Mouse (Mus musculus): ENCODE measurements at regions not wholly inside any gene's neighbourhood (a gene's known extent, or its start where the extent isn't known, plus 50 kb on each side); places are given as distances from the start of the nearest gene placed in this dataset.
"Not testable (repeated sequence)": the region's sequence is repeated elsewhere in the genome, so short reads cannot be mapped to it uniquely, and the experiment has no call there.

DNA sequence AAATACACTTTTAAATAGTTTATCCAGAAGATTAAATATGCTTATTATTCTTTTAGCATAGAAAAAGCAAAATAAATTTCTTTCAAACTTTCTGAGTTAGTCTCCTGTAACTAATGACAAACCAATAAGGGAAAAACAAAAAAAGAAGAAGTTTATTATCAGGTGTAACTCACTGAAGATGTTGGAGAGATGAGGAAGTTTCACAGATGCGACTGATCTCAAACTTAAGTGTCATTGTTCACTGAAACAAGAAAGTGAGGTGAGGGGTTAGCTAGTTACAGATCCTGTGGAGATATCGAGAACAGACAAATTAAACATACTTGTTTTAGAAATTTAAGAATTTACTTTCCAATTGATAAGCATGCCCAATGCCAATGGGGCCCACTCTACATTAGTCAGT lies 199.2 kb downstream of the Wdr20rt start:
- Histone ChIP-seq H3K4me2 (no peak overlapping the region), H3K4me3 (no peak overlapping the region), H3K27me3 (replicated peaks) (no peaks in the 10 kb centered on the region), H3K9ac (no peak overlapping the region), H3K36me3 (no peaks in the 10 kb centered on the region), H3K4me1 (replicated peaks) (no peaks in the 10 kb centered on the region), H3K27ac (ENCODE audit: poor library complexity, severe bottlenecking) (no peak overlapping the region), H3K9me3 (replicated peaks) (no peaks in the 10 kb centered on the region)
- ATAC-seq (ENCODE audit: insufficient number of reproducible peaks, low FRiP score), result no peak
- 95% methylated on average over 2 of the region's 2 CpGs for WGBS

DNA sequence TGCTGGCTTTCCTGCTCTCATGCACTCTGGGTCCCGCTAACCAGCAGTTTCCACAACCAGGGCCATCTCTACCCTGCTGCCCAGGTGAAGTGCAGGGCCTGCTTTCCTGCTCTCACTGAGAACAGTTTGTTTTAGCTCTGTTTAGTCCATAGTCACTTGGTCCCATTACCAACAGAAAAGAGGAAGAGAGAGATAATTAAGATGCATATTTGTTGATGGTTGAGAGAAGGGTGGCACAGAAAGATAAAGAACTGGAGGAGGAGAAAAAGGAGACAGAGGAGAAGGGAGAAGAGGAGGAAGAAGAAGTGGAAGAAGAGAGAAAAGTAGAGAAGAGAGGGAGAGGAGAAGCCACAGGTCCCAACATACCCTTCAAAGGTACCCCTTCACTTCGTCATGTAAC lies 200.1 kb downstream of the Wdr20rt start:
- no peak overlapping the region for H3K4me3 ChIP-seq
- H3K4me1 ChIP-seq (replicated peaks), result no peaks in the 10 kb centered on the region
- no peaks in the 10 kb centered on the region for H3K36me3 ChIP-seq
- ATAC-seq (ENCODE audit: insufficient number of reproducible peaks, low FRiP score), result no peak
- H3K9me3 ChIP-seq (replicated peaks), result no peaks in the 10 kb centered on the region
- H3K4me2 ChIP-seq, result no peak overlapping the region
- no peak overlapping the region for H3K9ac ChIP-seq
- no peaks in the 10 kb centered on the region for H3K27me3 ChIP-seq (replicated peaks)
- no peak overlapping the region for H3K27ac ChIP-seq (ENCODE audit: poor library complexity, severe bottlenecking)
- 89% methylated on average over 2 of the region's 2 CpGs for WGBS

DNA sequence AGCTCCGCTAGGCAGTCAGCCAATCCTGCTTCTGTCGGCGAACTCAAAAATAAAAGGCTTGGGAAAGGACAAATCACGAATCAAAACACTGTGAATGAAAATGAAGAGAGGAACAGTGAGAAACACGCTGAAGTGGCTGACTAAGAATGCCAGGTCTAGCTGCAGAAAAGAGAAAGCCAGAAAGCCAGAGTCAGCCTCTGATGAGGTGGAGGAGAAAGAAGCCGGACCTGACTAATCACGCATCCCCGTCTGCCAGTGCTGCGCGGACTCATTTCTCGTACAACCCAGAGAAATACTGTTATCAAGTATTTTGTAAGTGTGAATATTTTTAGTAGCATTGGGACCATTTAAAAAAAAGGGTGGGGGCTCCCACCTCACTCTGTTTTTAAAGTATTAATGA lies 201.6 kb downstream of the Wdr20rt start:
- 66% methylated on average over 11 of the region's 11 CpGs for WGBS
- ATAC-seq (ENCODE audit: insufficient number of reproducible peaks, low FRiP score), result no peak
- no peaks in the 10 kb centered on the region for H3K36me3 ChIP-seq
- no peaks in the 10 kb centered on the region for H3K4me1 ChIP-seq (replicated peaks)
- H3K27me3 ChIP-seq (replicated peaks), result no peaks in the 10 kb centered on the region
- H3K4me3 ChIP-seq, result no peak overlapping the region
- H3K9ac ChIP-seq, result no peak overlapping the region
- H3K9me3 ChIP-seq (replicated peaks), result no peaks in the 10 kb centered on the region
- H3K27ac ChIP-seq (ENCODE audit: poor library complexity, severe bottlenecking), result no peak overlapping the region
- H3K4me2 ChIP-seq, result no peak overlapping the region

DNA sequence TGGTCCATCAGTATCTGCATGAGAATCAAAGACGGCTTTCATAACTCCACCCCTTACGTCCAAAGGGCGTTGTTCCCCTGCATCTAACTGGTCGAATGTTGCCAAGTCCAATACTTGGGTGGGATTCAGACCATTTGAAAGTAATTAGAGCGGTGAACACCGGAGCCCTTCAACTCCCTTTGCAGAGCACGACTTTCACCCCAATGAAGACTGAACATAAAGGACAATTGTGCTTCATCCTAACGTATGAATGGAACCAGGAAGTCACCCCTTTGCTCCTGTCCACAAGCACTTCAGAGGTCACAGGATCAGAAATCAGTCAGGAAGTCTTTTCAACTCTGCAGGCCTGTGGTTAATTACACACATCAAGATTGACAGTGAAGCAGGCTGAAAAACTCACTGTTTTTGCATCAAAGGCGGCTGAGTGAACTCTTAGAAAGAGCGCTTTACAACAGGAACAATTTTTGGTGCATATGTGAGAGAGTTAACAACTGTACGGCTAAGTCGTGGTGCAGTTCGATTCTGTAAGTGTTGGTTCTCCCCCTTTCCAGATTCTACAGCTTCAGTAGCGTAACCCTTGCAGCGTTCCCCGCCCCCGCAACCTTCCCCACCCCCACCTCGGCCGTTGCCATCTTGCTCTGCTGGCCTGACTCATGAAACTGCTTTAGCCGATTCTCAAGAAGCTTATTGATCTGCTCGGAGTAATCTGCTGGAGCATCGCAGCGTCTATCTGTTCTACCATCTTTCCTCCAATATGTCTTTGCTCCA lies 203.1 kb downstream of the Wdr20rt start:
- no peak for ATAC-seq (ENCODE audit: insufficient number of reproducible peaks, low FRiP score)
- H3K27ac ChIP-seq (ENCODE audit: poor library complexity, severe bottlenecking), result no peak overlapping the region
- no peaks in the 10 kb centered on the region for H3K9me3 ChIP-seq (replicated peaks)
- WGBS, result 62% methylated on average over 23 of the region's 23 CpGs
- H3K4me2 ChIP-seq, result peak overlapping the region; percentile 16; the same call in 1 of the 2 replicates
- no peaks in the 10 kb centered on the region for H3K4me1 ChIP-seq (replicated peaks)
- no peak overlapping the region for H3K9ac ChIP-seq
- no peaks in the 10 kb centered on the region for H3K36me3 ChIP-seq
- no peak overlapping the region for H3K4me3 ChIP-seq
- H3K27me3 ChIP-seq (replicated peaks), result no peaks in the 10 kb centered on the region

DNA sequence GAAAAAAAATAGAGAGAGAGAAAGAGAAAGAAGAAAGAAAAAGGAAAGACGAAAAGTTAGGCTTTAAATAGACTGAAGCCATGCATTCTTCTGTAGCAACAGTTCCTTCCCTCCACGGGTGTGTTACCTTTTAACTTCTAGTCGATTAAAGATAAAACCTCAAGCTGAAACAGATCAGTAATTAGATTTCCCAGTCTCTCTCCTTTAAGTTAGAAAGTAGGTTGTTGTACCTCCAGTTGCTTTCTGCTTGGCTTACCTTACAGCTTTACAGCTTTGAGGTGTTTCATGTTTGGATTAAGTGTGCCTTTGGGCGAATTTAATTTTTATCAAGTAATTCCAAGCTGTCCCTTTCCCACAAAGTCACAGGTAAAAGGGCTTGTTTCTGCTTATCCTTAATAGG lies 225.5 kb downstream of the Wdr20rt start:
- Histone ChIP-seq H3K4me2 (no peak overlapping the region), H3K4me3 (no peak overlapping the region), H3K27me3 (replicated peaks) (no peaks in the 10 kb centered on the region), H3K9me3 (replicated peaks) (no peaks in the 10 kb centered on the region), H3K27ac (ENCODE audit: poor library complexity, severe bottlenecking) (no peak overlapping the region), H3K36me3 (no peaks in the 10 kb centered on the region), H3K4me1 (replicated peaks) (no peaks in the 10 kb centered on the region), H3K9ac (no peak overlapping the region)
- 65% methylated on average over 4 of the region's 4 CpGs for WGBS
- ATAC-seq (ENCODE audit: insufficient number of reproducible peaks, low FRiP score), result no peak

DNA sequence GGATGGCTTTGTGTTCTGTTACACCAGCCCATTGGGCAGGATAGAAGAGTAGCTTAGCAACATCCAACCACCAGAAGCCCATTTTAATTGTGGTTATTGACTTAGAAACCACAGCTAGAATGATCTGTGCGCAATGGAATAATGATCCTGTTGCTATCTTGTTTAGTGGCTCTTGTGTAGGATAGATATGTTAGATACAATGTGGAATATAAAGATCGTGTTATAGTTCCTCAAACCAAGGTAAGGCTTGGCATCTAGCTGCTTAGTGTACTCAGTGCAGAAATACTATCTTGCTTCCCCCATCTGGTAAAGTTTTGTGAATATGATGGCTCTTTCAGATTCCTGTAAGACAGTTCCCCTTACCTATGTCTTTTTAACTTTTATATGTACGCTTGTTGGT lies 230.4 kb downstream of the Wdr20rt start:
- Histone ChIP-seq H3K4me2 (no peak overlapping the region), H3K27ac (ENCODE audit: poor library complexity, severe bottlenecking) (no peak overlapping the region), H3K27me3 (replicated peaks) (no peaks in the 10 kb centered on the region), H3K36me3 (no peaks in the 10 kb centered on the region), H3K9ac (no peak overlapping the region), H3K4me1 (replicated peaks) (no peaks in the 10 kb centered on the region), H3K9me3 (replicated peaks) (no peaks in the 10 kb centered on the region), H3K4me3 (no peak overlapping the region)
- 84% methylated on average over 3 of the region's 3 CpGs for WGBS
- ATAC-seq (ENCODE audit: insufficient number of reproducible peaks, low FRiP score), result no peak

DNA sequence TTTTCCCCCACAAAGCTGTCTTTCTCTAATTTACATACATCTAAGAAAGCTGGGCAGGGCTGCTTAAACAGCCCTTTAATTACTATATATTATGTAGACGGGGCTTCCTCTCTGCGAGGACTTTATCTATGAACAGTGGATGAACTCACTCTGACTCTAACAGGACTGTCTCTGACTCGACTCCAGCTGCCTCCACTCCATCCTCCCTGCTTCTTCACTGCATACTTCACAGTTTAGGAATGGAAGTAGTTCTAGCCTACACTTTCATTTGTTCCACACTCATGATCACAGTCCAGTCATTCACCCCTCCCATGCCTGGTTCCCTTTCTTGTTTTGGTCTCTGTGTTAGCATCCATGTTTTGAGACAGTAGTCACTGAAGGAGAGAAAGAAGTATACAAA lies 231.6 kb downstream of the Wdr20rt start:
- Histone ChIP-seq H3K9me3 (replicated peaks) (no peaks in the 10 kb centered on the region), H3K4me2 (no peak overlapping the region), H3K4me1 (replicated peaks) (no peaks in the 10 kb centered on the region), H3K27me3 (replicated peaks) (no peaks in the 10 kb centered on the region), H3K4me3 (no peak overlapping the region), H3K36me3 (no peaks in the 10 kb centered on the region), H3K9ac (no peak overlapping the region), H3K27ac (ENCODE audit: poor library complexity, severe bottlenecking) (no peak overlapping the region)
- WGBS, result 54% methylated on average over 3 of the region's 3 CpGs
- no peak for ATAC-seq (ENCODE audit: insufficient number of reproducible peaks, low FRiP score)

DNA sequence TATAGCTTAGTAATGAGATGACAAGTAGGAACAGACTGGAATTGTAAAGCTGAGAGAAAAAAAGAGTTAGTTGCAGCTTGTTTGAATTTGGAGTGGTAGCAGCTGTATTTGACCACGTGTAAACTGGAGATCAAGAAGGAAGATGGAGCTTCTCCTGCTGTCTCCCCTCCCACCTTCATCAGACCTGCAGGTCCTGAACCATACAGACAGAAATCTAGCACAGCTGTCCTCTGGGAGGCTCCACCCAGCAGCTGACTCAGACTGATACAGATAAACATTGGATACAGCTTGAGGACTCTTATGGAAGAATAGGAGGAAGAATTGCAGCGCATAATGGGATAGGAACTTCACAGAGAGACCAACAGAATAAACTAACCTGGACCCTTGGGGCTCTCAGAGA lies 238.9 kb downstream of the Wdr20rt start:
- H3K9me3 ChIP-seq (replicated peaks), result no peaks in the 10 kb centered on the region
- ATAC-seq (ENCODE audit: insufficient number of reproducible peaks, low FRiP score), result no peak
- no peaks in the 10 kb centered on the region for H3K36me3 ChIP-seq
- H3K27me3 ChIP-seq (replicated peaks), result no peaks in the 10 kb centered on the region
- no peak overlapping the region for H3K27ac ChIP-seq (ENCODE audit: poor library complexity, severe bottlenecking)
- WGBS, result 53% methylated on average over 2 of the region's 2 CpGs
- no peaks in the 10 kb centered on the region for H3K4me1 ChIP-seq (replicated peaks)
- no peak overlapping the region for H3K4me3 ChIP-seq
- no peak overlapping the region for H3K4me2 ChIP-seq
- H3K9ac ChIP-seq, result no peak overlapping the region

DNA sequence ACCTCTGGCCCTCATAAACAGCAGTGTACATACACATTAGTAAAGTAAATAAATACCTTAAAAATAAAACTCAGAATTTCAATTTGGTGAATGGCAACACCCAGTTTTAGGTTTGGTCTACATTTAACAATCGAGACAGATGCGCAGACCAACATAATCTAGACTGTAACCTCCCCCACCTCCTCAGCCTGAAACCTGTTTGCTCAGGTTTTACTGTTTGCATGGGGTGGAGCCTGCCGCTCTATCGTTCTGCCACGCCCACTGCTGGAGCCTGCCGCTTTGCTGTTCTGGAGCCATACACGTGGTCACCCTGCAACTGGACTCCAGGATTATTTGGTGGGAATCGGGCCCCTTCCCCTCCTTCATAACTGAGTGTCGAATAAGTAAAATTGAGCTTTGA lies 253.4 kb downstream of the Wdr20rt start:
- WGBS, result 44% methylated on average over 9 of the region's 9 CpGs
- not testable (repeated sequence) for H3K27me3 ChIP-seq (replicated peaks); ATAC-seq (ENCODE audit: insufficient number of reproducible peaks, low FRiP score); H3K36me3 ChIP-seq; H3K4me1 ChIP-seq (replicated peaks); H3K9me3 ChIP-seq (replicated peaks); H3K9ac ChIP-seq; H3K4me3 ChIP-seq; H3K27ac ChIP-seq (ENCODE audit: poor library complexity, severe bottlenecking); H3K4me2 ChIP-seq

DNA sequence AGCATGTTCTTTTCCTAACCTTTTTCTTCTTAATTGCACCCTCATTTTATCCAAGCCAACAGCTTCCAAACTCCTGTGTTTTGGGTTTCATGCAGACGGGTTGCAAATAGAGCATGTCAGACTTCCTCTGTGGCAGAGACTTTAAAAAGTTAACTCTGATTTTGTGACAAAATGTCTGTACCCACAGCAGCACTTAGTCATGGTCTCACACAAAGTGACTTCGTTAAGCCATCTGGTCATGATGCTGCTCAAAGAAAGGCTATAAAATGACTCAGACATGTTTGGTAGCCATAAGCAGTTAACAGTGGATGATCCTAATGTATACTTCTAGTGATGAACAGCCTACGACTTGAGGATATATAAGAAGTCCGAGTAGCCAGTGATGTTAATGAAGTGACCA lies 255.5 kb downstream of the Wdr20rt start:
- Histone ChIP-seq H3K27me3 (replicated peaks) (no peaks in the 10 kb centered on the region), H3K9me3 (replicated peaks) (no peaks in the 10 kb centered on the region), H3K9ac (no peak overlapping the region), H3K4me2 (no peak overlapping the region), H3K4me1 (replicated peaks) (no peaks in the 10 kb centered on the region), H3K36me3 (no peaks in the 10 kb centered on the region), H3K4me3 (no peak overlapping the region), H3K27ac (ENCODE audit: poor library complexity, severe bottlenecking) (no peak overlapping the region)
- 82% methylated on average over 4 of the region's 4 CpGs for WGBS
- no peak for ATAC-seq (ENCODE audit: insufficient number of reproducible peaks, low FRiP score)

DNA sequence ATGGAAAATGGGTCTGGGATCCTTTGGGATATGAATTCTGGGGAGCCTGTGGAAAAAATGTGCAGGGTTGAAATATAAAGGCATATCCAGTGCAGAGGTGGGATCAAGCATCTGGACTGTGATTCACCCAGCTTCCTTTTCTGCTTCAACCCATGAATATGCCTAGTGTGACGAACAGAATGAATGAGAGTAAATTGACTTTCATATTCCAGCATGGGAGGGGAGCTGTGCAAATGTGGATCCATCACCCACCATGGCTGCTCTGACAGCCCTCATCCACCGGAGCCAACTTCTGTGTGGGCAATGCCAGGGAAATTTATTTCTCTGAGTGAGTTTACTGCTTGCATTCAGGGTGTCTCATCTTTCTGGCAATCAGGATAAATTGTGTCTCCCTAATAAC lies 265.8 kb downstream of the Wdr20rt start:
- no peak overlapping the region for H3K4me2 ChIP-seq
- no peaks in the 10 kb centered on the region for H3K36me3 ChIP-seq
- no peak overlapping the region for H3K27ac ChIP-seq (ENCODE audit: poor library complexity, severe bottlenecking)
- WGBS, result 79% methylated on average over 2 of the region's 2 CpGs
- H3K27me3 ChIP-seq (replicated peaks), result no peaks in the 10 kb centered on the region
- H3K9me3 ChIP-seq (replicated peaks), result peaks cover 12% of the 10 kb centered on the region; the same call in 1 of the 2 replicates
- no peak for ATAC-seq (ENCODE audit: insufficient number of reproducible peaks, low FRiP score)
- H3K4me3 ChIP-seq, result no peak overlapping the region
- no peak overlapping the region for H3K9ac ChIP-seq
- H3K4me1 ChIP-seq (replicated peaks), result no peaks in the 10 kb centered on the region

DNA sequence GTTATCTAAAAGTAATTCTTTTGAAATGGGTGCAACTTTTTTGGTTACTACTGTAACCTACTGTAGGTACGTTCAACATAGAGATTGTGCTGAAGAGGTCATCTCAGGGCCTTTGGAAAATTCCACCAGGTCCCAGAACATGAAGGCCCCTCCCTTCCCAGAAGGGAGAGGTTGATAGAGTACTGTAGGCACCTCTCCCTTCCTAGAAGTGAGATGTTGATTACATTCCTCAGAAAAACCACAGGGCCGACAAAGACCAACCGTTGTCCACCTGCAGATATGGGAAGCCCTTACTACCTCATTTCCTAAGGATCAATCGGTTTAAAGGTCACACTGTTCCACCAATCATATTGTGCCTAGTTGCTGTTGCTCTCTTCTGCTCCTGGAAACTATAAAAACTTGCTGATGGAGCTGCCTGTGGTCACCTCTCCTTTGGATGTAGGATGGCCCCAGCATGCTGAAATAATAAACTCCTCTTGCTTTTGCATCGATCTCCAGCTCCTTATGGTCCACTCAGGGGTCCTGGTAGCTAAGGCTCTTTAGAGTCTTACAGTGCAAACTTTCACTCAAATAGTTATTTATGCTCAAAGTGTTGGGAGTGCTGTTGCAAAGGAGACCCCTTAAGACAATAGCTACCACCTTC lies 269.2 kb downstream of the Wdr20rt start:
- 80% methylated on average over 5 of the region's 5 CpGs for WGBS
- Histone ChIP-seq H3K27ac (ENCODE audit: poor library complexity, severe bottlenecking) (no peak overlapping the region), H3K4me1 (replicated peaks) (0 out of 2 replicates have a peak, but pooled peaks cover 4% of the 10 kb centered on the region), H3K9me3 (replicated peaks) (peaks cover 10% of the 10 kb centered on the region; the same call in 1 of the 2 replicates), H3K27me3 (replicated peaks) (no peaks in the 10 kb centered on the region), H3K4me2 (no peak overlapping the region), H3K9ac (no peak overlapping the region), H3K36me3 (no peaks in the 10 kb centered on the region), H3K4me3 (no peak overlapping the region)
- ATAC-seq (ENCODE audit: insufficient number of reproducible peaks, low FRiP score), result no peak

Data from heart, embryonic 12.5 days (tissue).